Mouse (Mus musculus): ENCODE results near the gene Cdc14b.
"Not testable (repeated sequence)": the region's sequence is repeated elsewhere in the genome, so short reads cannot be mapped to it uniquely, and the experiment has no call there.

The Cdc14b gene

DNA sequence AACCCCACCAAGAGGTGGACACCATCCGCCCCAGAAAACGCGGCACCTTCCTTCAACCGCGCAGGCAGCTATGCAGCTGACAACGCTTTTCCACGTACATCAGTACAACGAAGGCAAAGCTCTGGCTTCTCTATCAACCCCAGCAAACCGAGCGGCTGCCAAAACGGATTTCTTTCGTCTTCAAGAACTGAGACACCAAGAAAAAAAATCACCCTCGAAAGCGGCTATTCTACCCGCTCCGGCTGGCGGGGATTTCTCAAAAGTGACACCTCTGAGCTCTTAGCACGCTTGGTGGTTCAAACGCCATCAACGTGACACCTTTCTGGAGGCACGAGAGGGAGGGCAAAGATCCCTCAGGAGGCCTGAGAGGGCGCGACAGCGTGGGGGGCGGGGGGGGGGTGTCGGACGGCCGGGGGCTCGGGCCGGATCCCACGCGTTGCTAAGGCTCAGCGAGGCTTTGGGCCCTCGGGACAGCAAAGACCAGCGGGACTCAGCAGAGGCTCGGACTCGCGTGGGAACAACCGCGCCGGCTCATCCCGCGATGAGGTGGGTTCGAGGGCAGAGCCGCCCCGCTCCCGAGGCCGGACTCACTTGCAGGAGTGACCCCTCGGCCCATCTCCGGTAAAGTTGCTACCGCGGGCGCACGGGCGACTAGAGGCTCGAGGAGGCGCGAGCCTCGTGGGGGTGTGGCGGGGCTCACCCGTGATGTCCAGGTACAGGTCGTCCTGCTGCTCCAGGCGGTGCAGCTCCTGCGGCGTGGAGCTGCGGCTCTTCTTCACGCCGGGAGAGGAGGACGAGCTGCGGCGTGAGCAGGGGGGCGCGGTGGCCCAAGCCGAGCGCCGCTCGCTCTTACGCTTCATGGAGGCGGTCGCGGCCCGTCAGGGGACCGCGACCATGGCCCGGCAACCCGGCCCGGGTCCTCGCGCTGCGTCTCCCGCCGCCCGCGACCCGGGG is 922 bp downstream of the Cdc14b start:
- DNase-seq (ENCODE audit: low read depth) = no peak

DNA sequence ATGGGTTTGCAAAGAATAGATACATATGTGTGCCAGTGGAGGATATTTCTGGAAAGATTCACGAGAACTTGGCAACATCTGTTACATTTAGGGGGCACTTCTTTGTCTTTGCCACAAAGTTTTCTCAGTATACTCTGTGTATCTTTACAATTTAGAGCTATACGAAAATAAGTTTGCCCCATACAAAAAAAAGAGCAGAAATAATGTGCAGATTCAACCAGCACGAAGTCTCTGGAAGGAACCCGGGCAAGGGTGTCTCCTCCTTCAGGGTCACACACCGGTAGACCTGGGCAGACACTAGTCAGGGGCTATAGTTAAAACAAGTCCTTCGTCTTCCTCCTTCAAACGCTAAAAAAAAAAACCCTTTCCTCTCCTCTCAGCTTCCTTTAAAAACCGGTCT is 1.7 kb downstream of the Cdc14b start:
- DNase-seq (ENCODE audit: low read depth) = no peak

- DNase-seq (ENCODE audit: low read depth) = no peak
Observed at GRCm38 (mm10) chr13:64268384-64268783, 6.7 kb downstream of the Cdc14b start.

GRCm38 (mm10) chr13:64267151-64267550 is 7.9 kb downstream of the Cdc14b start:
- no peak for DNase-seq (ENCODE audit: low read depth)

DNA sequence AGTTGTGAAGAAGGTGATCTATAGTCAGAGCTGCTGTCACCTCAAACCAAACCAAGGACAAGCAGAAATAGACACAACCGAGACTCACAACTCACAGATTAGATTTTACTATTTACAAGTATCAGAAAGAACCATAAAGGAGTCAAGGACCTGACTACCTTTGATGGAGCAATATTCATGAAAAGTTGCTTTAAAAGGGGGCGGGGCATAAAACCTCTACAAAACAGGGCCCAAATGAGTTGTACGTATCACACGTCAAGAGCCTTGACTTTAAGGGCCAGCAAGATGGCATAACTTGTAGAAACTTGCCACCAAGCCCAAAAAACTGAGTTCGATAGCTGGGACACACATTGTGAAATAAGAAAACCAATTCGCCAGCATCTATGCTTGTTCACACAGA is 10.5 kb downstream of the Cdc14b start:
- DNase-seq (ENCODE audit: low read depth) = no peak

DNA sequence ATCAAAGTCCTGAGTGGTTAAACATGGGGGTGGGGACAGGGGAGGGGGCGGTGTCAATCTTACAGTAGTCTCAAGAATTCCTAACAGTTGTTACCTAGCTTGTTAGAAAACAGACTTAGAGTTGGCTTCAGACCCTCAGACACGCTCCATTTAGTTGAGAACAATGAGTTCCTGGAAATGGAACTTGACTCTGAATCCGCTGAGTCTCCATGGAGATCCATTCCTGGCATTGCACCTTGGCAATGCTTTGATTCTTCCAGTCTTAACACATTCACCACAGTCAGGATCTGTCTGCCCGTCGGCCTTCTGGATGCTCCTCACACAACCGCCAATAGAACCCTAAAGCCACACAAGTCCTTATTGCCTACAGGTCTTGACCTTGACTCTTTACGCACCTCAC is 15.2 kb downstream of the Cdc14b start:
- no peak for DNase-seq (ENCODE audit: low read depth)

DNA sequence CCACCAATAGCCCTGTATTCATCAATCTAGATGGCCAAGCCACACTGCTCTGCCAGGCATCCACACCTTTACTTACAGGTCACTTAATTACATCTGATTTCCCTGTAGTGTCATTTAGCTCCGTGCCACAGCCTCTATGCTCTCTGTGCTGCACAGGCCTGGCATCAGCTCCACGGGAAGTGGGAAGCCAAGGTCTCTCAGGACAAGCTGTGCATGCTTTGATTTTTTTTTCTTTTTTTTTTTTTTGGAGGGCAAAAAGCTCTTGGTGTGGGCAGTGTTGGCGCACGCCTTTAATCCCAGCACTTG is 16.6 kb downstream of the Cdc14b start:
- DNase-seq (ENCODE audit: low read depth) = no peak

- DNase-seq (ENCODE audit: low read depth) = no peak
Observed at GRCm38 (mm10) chr13:64257814-64258515, 17.1 kb downstream of the Cdc14b start.

GRCm38 (mm10) chr13:64257010-64257813 is 17.9 kb downstream of the Cdc14b start:
- DNase-seq (ENCODE audit: low read depth) = no peak

- DNase-seq (ENCODE audit: low read depth) = not testable (repeated sequence)
Observed at GRCm38 (mm10) chr13:64254185-64254584, 20.9 kb downstream of the Cdc14b start.

DNA sequence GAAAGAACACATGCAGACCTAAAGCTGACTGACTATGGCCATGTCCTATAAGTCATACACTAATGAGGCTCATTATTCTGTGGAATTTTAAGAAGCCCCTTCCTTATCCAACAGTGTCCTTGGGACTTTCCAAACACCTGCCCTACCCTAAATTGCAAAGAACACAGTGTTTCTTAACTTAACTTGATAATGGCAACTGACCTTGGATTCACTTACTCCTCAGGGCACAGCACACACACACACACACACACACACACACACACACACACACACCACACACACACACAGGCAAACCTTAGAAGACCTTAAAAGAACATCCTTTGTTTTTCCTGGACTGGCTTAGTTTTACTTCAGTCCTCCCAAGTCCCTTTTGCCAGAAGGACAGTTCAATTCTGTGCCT is 21.4 kb downstream of the Cdc14b start:
- no peak for DNase-seq (ENCODE audit: low read depth)

DNA sequence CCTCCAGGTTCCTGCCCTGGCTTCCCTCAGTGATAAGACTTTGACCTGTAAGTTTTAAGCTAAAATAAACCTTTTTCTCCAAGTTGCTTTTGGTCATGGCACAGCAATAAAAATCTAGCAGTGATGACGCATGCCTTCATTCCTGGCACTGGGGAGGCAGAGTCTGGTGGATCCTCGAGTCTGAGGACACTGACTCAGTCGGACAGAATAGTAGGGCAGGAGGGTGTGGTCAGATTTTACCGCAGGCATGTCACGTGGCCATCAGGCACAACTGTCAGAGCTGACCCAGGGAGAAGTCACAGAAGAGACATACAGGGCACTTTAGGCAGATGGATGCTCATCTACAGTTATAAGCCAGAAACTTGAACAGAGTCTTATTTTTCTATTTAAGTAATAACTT is 22.9 kb downstream of the Cdc14b start:
- no peak for DNase-seq (ENCODE audit: low read depth)

- DNase-seq (ENCODE audit: low read depth) = no peak
Observed at GRCm38 (mm10) chr13:64250363-64250762, 24.7 kb downstream of the Cdc14b start.

DNA sequence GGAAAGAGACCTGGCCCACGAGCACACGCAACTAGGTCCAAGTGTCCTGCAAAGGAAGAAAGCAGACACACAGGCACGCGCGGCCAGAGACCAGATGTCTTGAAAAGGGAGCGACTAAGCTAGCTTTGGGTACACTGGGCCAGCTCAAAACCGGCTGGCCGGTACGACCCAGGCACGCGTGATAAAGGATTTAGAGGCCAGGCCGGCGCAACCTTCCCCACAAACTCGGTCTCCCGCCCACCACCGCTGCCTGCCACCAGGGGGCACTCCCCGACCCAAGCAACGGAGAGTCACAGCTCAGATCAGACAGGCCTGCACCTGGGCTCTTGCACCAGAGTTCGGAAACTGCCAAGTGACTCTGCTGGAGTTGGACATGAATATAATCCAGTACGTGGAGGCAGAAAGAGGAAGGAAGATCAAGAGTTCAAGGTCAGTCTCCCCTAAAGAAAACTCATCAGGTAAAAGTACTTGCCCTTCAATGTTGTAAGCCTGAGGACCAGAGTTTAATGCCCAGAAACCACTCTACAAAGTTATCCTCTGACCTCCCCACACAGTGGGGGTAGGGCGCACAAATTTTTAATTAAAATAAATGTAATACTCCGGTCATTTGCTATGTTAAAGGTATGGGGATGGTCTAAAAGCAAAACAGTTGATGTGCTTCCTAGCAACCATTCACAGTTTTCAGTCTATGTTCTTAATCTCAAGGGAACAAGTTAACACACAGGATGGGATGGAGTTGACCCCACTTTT is 26.1 kb downstream of the Cdc14b start:
- peak; percentile 67 for DNase-seq (ENCODE audit: low read depth)

- peak; percentile 58 for DNase-seq (ENCODE audit: low read depth)
Observed at GRCm38 (mm10) chr13:64248161-64248774, 26.8 kb downstream of the Cdc14b start.

- DNase-seq (ENCODE audit: low read depth) = no peak
Observed at GRCm38 (mm10) chr13:64246106-64246505, 29.0 kb downstream of the Cdc14b start.

- no peak for DNase-seq (ENCODE audit: low read depth)
Observed at GRCm38 (mm10) chr13:64244685-64245261, 30.3 kb downstream of the Cdc14b start.

- DNase-seq (ENCODE audit: low read depth) = no peak
Observed at GRCm38 (mm10) chr13:64242721-64243120, 32.4 kb downstream of the Cdc14b start.

DNA sequence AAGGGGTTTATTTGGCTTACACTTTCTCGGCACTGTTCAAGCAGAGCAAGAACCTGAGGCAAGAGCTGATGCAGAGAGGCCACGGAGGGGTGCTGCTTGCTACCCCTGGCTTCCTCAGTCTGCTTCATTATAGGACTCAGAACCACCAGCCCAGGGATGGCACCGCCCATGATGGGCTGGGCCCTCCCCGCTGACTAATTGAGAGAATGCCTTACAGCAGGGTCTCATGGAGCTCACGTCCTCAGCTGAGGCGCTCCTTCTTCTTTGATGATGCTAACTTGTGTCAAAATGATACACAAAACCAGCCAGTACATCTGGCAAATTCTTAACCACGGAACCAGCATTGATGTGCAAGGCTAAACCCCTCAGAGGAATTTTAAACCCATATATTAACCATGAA is 34.5 kb downstream of the Cdc14b start:
- DNase-seq (ENCODE audit: low read depth) = no peak

- DNase-seq (ENCODE audit: low read depth) = no peak
Observed at GRCm38 (mm10) chr13:64237681-64238157, 37.4 kb downstream of the Cdc14b start.
